Mouse (Mus musculus) liver, adult 2 months (tissue): Measurements from ENCODE around the gene Gpr156. TPM values are rescaled to one million over a fixed set of nuclear protein-coding genes. Genes with fewer than 3 reads are reported as not detected.

Experiments
- DNase-seq: peaks from one replicate; pipeline ENCODE4 v3.0.0-alpha.2; 2011; ENCODE audit warnings: low read depth, low spot score; ENCODE audit errors: extremely low read depth
- H3K27ac ChIP-seq: fragments of 200-500 bp; replicated peaks from 2 replicates; pipeline ENCODE4 v1.5.1; 2012; ENCODE audit warnings: low read depth, mild to moderate bottlenecking, control low read depth, inconsistent platforms, low read length; ENCODE audit not compliant: insufficient read depth
- H3K27me3 ChIP-seq: fragments of 200-500 bp; 2 replicates; pipeline ENCODE4 v1.6.1; 2012; ENCODE audit warnings: mild to moderate bottlenecking, moderate library complexity, low read length, inconsistent platforms; ENCODE audit not compliant: control insufficient read depth, insufficient read depth
- H3K36me3 ChIP-seq: fragments of 200-500 bp; 2 replicates; pipeline ENCODE4 v1.6.1; 2012; ENCODE audit warnings: low read length, inconsistent platforms; ENCODE audit not compliant: control insufficient read depth, insufficient read depth
- H3K4me1 ChIP-seq: fragments of 200-500 bp; 2 replicates; pipeline ENCODE4 v1.6.1; 2011; ENCODE audit warnings: low read length; ENCODE audit not compliant: control insufficient read depth, insufficient read depth
- H3K4me3 ChIP-seq: fragments of 200-500 bp; 2 replicates; pipeline ENCODE4 v1.5.1; 2011; ENCODE audit warnings: low read depth, mild to moderate bottlenecking, control low read depth, low read length, moderate library complexity; ENCODE audit not compliant: insufficient read depth
- H3K79me2 ChIP-seq: fragments of 200-500 bp; 2 replicates; pipeline ENCODE4 v1.6.1; 2012; ENCODE audit warnings: inconsistent platforms, mild to moderate bottlenecking, low read length, moderate library complexity; ENCODE audit not compliant: control insufficient read depth, insufficient read depth
- H3K9ac ChIP-seq: fragments of 200-500 bp; 2 replicates; pipeline ENCODE4 v1.6.1; 2012; ENCODE audit warnings: low read depth, mild to moderate bottlenecking, control low read depth, inconsistent platforms, low read length
- CTCF ChIP-seq: fragments of 200-500 bp; IDR thresholded peaks from 2 replicates; pipeline ENCODE4 v1.5.1; 2011; ENCODE audit warnings: low read depth, low read length, control low read depth
- POLR2A ChIP-seq: fragments of 200-500 bp; IDR thresholded peaks from 2 replicates; pipeline ENCODE4 v1.6.1; 2011; ENCODE audit warnings: low read length, control low read depth; ENCODE audit not compliant: insufficient read depth; ENCODE audit errors: extremely low read depth
- WGBS: fragments of 180-500 bp; shearing (Covaris S2); methylation state at CpG from one replicate; pipeline ENCODE4 v1.1.7; 2018; 5-methylcytosine and 5-hydroxymethylcytosine counted together
- polyA plus RNA-seq: library from polyadenylated mRNA; depleted of rRNA; stranded (reverse); fragments of >200 nt; gene quantifications from 2 replicates; pipeline ENCODE4 v1.2.3, GENCODE M21; 2012
- total RNA-seq: library from RNA; depleted of rRNA; stranded (reverse); fragments of >200 nt; gene quantifications from 2 replicates; pipeline ENCODE4 v1.2.3, GENCODE M21; 2014

Gpr156 gene
- total and polyA plus RNA-seq, 2 experiments: not detected

DNA sequence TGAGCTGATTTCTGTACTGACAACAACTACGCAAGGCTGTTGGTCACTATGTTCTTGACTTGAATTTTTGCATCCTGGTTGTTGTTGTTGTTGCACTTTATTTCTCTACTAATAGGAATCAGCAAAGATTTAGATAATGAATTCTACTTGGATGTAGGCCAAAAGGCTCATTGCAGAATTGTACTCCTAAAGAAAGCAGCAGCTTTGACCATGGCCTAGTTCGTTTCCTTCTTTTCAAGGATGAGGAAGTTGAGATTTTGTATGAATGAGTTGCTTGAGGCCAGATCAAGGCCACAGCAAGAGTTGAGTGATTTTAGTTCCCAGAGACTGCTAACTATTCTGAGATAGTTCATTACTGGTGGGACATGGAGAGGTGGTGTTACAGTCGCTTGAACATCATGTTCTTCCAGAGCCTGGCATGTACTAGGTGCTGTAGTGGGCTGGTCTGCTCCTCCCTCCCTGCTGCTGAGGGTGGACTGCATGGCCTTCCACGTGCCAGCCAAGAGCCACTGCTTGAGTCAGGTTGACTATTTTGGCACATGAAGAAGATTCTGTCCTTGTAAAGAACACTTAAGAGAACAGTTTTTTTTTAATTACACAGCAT lies 45.1 kb upstream of the Gpr156 start:
- Histone ChIP-seq H3K9ac (no peak overlapping the region), H3K27ac (peak overlapping the region; percentile 58), H3K79me2 (peaks cover 24% of the 10 kb centered on the region; the same call in 1 of the 2 replicates), H3K4me3 (no peak overlapping the region), H3K36me3 (peaks cover 2% of the 10 kb centered on the region; the same call in 1 of the 2 replicates), H3K4me1 (peaks cover 31% of the 10 kb centered on the region), H3K27me3 (no peaks in the 10 kb centered on the region)
- DNase-seq: peak; percentile 62
- 37% methylated on average over 4 of the region's 4 CpGs for WGBS
- no peak for TF ChIP-seq CTCF
- TF ChIP-seq POLR2A: no peak

DNA sequence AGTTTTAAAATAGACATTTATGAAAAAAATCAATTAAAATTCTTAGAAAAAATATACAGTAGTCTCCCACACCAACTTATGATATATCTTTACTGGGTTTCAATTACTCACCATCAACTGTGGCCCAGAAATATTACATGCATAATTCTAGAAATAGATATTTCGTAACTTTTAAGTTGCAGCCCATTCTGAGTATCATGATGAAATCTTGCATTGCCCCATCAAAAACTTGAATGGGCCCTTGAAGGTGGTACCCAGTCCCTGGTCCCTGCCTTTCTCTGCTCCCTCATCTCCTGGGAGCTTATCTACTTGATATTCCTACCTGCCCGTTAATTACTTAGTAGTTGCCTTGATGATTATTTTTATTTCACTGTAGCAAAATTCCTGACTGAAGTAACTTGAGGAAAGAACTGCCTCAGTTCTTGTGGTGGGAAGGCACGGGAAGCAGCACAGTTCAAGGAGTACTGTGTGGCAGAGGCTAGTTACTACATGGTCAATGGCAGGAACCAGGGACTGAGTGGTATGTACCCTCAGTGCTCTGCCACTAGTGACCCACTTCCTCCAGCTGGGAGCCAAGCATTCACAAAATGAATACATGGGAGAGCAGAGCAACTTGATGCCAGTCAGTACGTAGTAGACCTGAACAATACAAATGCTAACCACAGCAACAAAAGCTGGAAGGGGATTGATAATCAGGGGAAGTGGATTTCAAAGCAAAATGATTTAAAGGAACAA lies 41.6 kb upstream of the Gpr156 start:
- 59% methylated on average over 4 of the region's 4 CpGs for WGBS
- no peak overlapping the region for H3K4me3 ChIP-seq
- H3K27me3 ChIP-seq: no peaks in the 10 kb centered on the region
- H3K27ac ChIP-seq: peak overlapping the region; percentile 5; the same call in 1 of the 2 replicates
- no peak for TF ChIP-seq POLR2A
- TF ChIP-seq CTCF: no peak
- H3K36me3 ChIP-seq: peaks cover 25% of the 10 kb centered on the region
- no peak for DNase-seq
- no peak overlapping the region for H3K9ac ChIP-seq
- H3K79me2 ChIP-seq: peaks cover 29% of the 10 kb centered on the region; the same call in 1 of the 2 replicates
- peaks cover 32% of the 10 kb centered on the region for H3K4me1 ChIP-seq

DNA sequence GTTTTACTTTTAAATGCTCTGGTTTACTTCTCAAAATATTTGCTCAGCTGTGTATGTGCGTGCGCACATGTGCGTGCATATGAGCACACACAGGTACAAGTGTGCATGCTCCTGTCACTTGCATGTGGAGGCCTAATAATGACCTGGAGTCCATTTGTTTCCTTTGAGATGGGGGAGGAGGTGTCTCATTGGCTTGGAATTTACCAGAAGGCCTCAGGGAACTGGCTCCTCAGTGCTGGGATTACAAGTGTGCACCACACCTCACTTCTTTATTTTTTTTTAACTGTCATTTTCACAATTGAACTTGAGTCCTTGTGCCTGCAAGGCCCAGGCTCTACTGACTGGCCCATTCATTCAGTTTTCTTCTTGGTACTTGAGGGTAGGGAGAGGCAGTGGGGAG lies 38.9 kb upstream of the Gpr156 start:
- no peak for DNase-seq
- H3K27ac ChIP-seq: no peak overlapping the region
- 97% methylated on average over 3 of the region's 3 CpGs for WGBS
- H3K36me3 ChIP-seq: peaks cover 45% of the 10 kb centered on the region
- no peak overlapping the region for H3K4me3 ChIP-seq
- peaks cover 19% of the 10 kb centered on the region; the same call in 1 of the 2 replicates for H3K79me2 ChIP-seq
- TF ChIP-seq POLR2A (no peak), CTCF (no peak)
- H3K9ac ChIP-seq: no peak overlapping the region
- peaks cover 17% of the 10 kb centered on the region for H3K4me1 ChIP-seq
- no peaks in the 10 kb centered on the region for H3K27me3 ChIP-seq

DNA sequence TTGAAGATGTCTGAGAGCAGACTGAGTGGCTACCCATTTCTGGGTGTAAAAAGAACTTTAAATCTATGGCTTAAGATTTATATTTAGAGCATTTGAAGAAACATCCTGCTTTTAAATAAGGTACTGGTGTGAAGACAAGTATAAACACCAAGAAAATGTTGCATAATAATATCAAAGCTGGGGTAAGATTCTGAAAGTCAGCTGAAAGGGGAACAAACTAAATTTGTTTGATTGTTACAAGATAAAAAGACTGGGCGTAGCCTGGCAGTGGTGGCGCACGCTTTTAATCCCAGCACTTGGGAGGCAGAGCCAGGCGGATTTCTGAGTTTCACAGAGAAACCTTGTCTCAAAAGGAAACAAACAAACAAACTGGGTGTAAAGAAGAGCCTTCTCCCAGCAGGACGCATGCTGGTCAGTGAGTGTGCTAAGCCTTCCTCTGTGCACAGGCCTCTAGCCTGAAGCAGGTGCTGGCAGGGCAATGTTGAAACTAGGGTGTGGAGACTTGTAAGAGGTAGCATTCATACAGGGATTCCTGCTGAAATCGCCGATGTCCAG lies 37.3 kb upstream of the Gpr156 start:
- H3K36me3 ChIP-seq: peaks cover 56% of the 10 kb centered on the region
- H3K27ac ChIP-seq: no peak overlapping the region
- DNase-seq: no peak

GRCm38 (mm10) chr16:37879750-37880419 lies 36.4 kb upstream of the Gpr156 start:
- H3K4me1 ChIP-seq: peaks cover 8% of the 10 kb centered on the region
- H3K36me3 ChIP-seq: peaks cover 58% of the 10 kb centered on the region
- H3K27me3 ChIP-seq: no peaks in the 10 kb centered on the region
- no peak overlapping the region for H3K9ac ChIP-seq
- TF ChIP-seq CTCF: no peak
- TF ChIP-seq POLR2A: no peak
- no peak overlapping the region for H3K27ac ChIP-seq
- WGBS: 82% methylated on average over 4 of the region's 4 CpGs
- peaks cover 14% of the 10 kb centered on the region; the same call in 1 of the 2 replicates for H3K79me2 ChIP-seq
- DNase-seq: no peak
- H3K4me3 ChIP-seq: no peak overlapping the region

More for the DNA sequence above, 37.3 kb upstream of the Gpr156 start:
- 67% methylated on average over 7 of the region's 7 CpGs for WGBS
- Histone ChIP-seq H3K4me3 (no peak overlapping the region), H3K79me2 (peaks cover 17% of the 10 kb centered on the region; the same call in 1 of the 2 replicates), H3K27me3 (no peaks in the 10 kb centered on the region), H3K9ac (no peak overlapping the region), H3K4me1 (peaks cover 11% of the 10 kb centered on the region)
- no peak for TF ChIP-seq CTCF
- no peak for TF ChIP-seq POLR2A
